Comparison of ENCODE assay signal across 12 mouse cellular contexts in the genomic region with DNA sequence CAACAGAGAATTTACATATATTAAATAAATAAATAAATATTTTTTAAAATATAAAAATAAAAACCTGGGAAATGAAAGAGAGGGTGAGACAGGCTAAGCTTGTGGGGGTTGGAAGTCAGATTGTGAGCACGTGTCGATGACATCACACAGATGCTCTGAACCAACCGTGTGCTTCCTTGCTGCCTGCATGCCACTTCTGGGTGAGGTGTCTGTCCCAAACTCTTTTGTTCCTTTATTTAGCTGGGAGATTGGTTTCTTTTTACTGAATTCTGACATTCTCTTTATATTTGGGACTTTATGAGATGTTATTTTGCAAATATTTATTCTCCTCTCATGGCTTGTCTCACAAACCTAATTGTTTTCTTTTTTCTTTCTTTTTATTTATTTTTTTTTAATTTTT.
"Had no signal": no experiment of that assay in that cellular context is flagged by ENCODE, and none has a peak within 500 bp of the region (broad histone marks: within the 10 kb centered on the region; RNA-seq: fewer than 3 reads in every experiment).

No protein-coding gene starts in this region.

- ATAC-seq: midbrain, embryonic 13.5 days had no signal

- H3K9ac ChIP-seq: limb, embryonic 12.5 days; liver, embryonic 14.5 days; midbrain, embryonic 13.5 days; neural tube, embryonic 12.5 days; stomach, embryonic 15.5 days had no signal

- H3K27ac ChIP-seq: liver, embryonic 14.5 days; midbrain, embryonic 13.5 days; neural tube, embryonic 12.5 days had no signal

- H3K9me3 ChIP-seq: midbrain, embryonic 13.5 days; neural tube, embryonic 12.5 days; stomach, embryonic 15.5 days had no signal

- H3K36me3 ChIP-seq: limb, embryonic 12.5 days; midbrain, embryonic 13.5 days; stomach, embryonic 15.5 days had no signal

- H3K4me2 ChIP-seq: limb, embryonic 12.5 days; midbrain, embryonic 13.5 days; neural tube, embryonic 12.5 days; stomach, embryonic 15.5 days had no signal

- H3K4me3 ChIP-seq: limb, embryonic 12.5 days; midbrain, embryonic 13.5 days; neural tube, embryonic 12.5 days; stomach, embryonic 15.5 days had no signal

- H3K27me3 ChIP-seq: limb, embryonic 12.5 days; midbrain, embryonic 13.5 days; neural tube, embryonic 12.5 days; stomach, embryonic 15.5 days had no signal

- DNase-seq: layer of hippocampus, adult 9-11 months; layer of hippocampus, postnatal 36 days; lung, postnatal 14 days; retina, postnatal 1 day; right cerebral cortex, postnatal 4 days; thymus, adult 2 months; thymus, postnatal 25 days had no signal
